ENCODE assay signal across 9 mouse cellular contexts in genomic region chr11:77490451-77490850, GRCm38 (mm10). TPM values are rescaled to one million over a fixed set of nuclear protein-coding genes. Genes with fewer than 3 reads are reported as not detected.
DNase-seq lines count a peak whose midpoint lies in the region; ATAC-seq and TF ChIP-seq lines count a peak whose summit lies in the region.
"Had no signal": no experiment of that assay in that cellular context is flagged by ENCODE, and none has a peak within 500 bp of the region (broad histone marks: within the 10 kb centered on the region; RNA-seq: fewer than 3 reads in every experiment).

No protein-coding gene starts in this region.

- no peaks in the 10 kb centered on the region for H3K36me3 ChIP-seq in neural tube, embryonic 11.5 days (ENCODE audit: control insufficient read depth, insufficient read depth, low read length)
- 0 out of 2 replicates have a peak, but pooled peaks cover 3% of the 10 kb centered on the region for H3K36me3 ChIP-seq in limb, embryonic 14.5 days (ENCODE audit: control insufficient read depth, insufficient read depth, low read length)

- H3K4me3 ChIP-seq in neural tube, embryonic 11.5 days (ENCODE audit: low read depth, low read length): peak overlapping the region; percentile 94
- H3K4me3 ChIP-seq in limb, embryonic 14.5 days (replicated peaks; ENCODE audit: low read length): peak overlapping the region; percentile 80

- ATAC-seq in neural tube, embryonic 11.5 days (ENCODE audit: insufficient read depth, low FRiP score, low TSS enrichment): no peak
- ATAC-seq in limb, embryonic 14.5 days (ENCODE audit: low FRiP score, low read depth): no peak

- H3K9me3 ChIP-seq in neural tube, embryonic 11.5 days (ENCODE audit: control insufficient read depth, low read length): no peaks in the 10 kb centered on the region
- no peaks in the 10 kb centered on the region for H3K9me3 ChIP-seq in limb, embryonic 14.5 days (ENCODE audit: control insufficient read depth, low read length)

- no peaks in the 10 kb centered on the region for H3K27me3 ChIP-seq in neural tube, embryonic 11.5 days (ENCODE audit: control insufficient read depth, insufficient read depth, low read length)
- no peaks in the 10 kb centered on the region for H3K27me3 ChIP-seq in limb, embryonic 14.5 days (ENCODE audit: control insufficient read depth, insufficient read depth, low read length)

- TF ChIP-seq POLR2A in limb, embryonic 14.5 days (IDR thresholded peaks at IDR 0.05; ENCODE audit: borderline replicate concordance, extremely low read depth, insufficient read depth, insufficient read length): no peak

- peak; percentile 88 for DNase-seq in heart, adult 11 months
- DNase-seq in heart, adult 8-10 months (ENCODE audit: low spot score): no peak
- DNase-seq in neural tube, embryonic 11.5 days (ENCODE audit: low spot score): no peak
- DNase-seq in neural tube, embryonic 10.5 days (ENCODE audit: extremely low spot score, low spot score): no peak
- DNase-seq in limb, embryonic 14.5 days (ENCODE audit: low spot score): no peak
- no peak for DNase-seq in frontal cortex, postnatal 25 days (ENCODE audit: low spot score in 2 of 2)
- no peak for DNase-seq in gastrocnemius, postnatal 10 days
- DNase-seq in adrenal gland, postnatal 25 days: no peak

- peaks cover 68% of the 10 kb centered on the region for H3K4me1 ChIP-seq in neural tube, embryonic 11.5 days (ENCODE audit: control insufficient read depth, insufficient read depth, low read length)
- peaks cover 64% of the 10 kb centered on the region for H3K4me1 ChIP-seq in limb, embryonic 14.5 days (ENCODE audit: control insufficient read depth, insufficient read depth, low read length)

- peak overlapping the region; percentile 71; the same call in 1 of the 2 replicates for H3K4me2 ChIP-seq in neural tube, embryonic 11.5 days (ENCODE audit: low read depth)
- H3K4me2 ChIP-seq in limb, embryonic 14.5 days (replicated peaks; ENCODE audit: low read depth, low read length, severe bottlenecking): peak overlapping the region; percentile 95

- no peak overlapping the region for H3K27ac ChIP-seq in neural tube, embryonic 11.5 days (ENCODE audit: low read depth, low read length)
- H3K27ac ChIP-seq in limb, embryonic 14.5 days (replicated peaks; ENCODE audit: low read depth, low read length): peak overlapping the region; percentile 80
- H3K27ac ChIP-seq: macrophage had no signal

- H3K9ac ChIP-seq in neural tube, embryonic 11.5 days (ENCODE audit: low read length): no peak overlapping the region
- no peak overlapping the region for H3K9ac ChIP-seq in limb, embryonic 14.5 days (ENCODE audit: low read depth, low read length, severe bottlenecking)

- WGBS in neural tube, embryonic 11.5 days: 74% methylated on average over 6 of the region's 6 CpGs
- WGBS in limb, embryonic 14.5 days: 67% methylated on average over 6 of the region's 6 CpGs

RNA-seq across cellular contexts. Expression of gene Ankrd13b, which starts 1.0 kb away (rescaled TPM):
- 10 to 100 TPM in 2 of 4 experiments, 1 to 10 TPM in 2; 7.5 to 11.6 (median 9.9) TPM for total RNA-seq in heart, adult 8-10 months (2022)
- 19.4 and 20.5 TPM in 2 replicates for polyA plus RNA-seq in neural tube, embryonic 11.5 days (2014; fragmentation: Nextera tagmentation; extraction: Ambion mirVana)
- 98.1 and 133 TPM in 2 replicates for polyA plus RNA-seq in limb, embryonic 14.5 days (2012; rRNA removed)
- 13.9 and 15.1 TPM in 2 replicates for polyA plus RNA-seq in limb, embryonic 14.5 days (2014; fragmentation: Nextera tagmentation; extraction: Ambion mirVana)
- total RNA-seq in gastrocnemius, postnatal 10 days (2021): 1 to 10 TPM; 7.2 to 9.3 TPM
- 7.7 and 8.7 TPM in 2 replicates for total RNA-seq in adrenal gland, postnatal 25 days (2021)

RNA-seq across cellular contexts. Expression of gene Git1, which starts 2.9 kb away (rescaled TPM):
- total RNA-seq in heart, adult 8-10 months (2022): 10 to 100 TPM; 53.5 to 63.3 (median 57.1) TPM
- polyA plus RNA-seq in neural tube, embryonic 11.5 days (2014; fragmentation: Nextera tagmentation; extraction: Ambion mirVana): 18.7 and 21.2 TPM in 2 replicates
- polyA plus RNA-seq in limb, embryonic 14.5 days (2012; rRNA removed): 57.1 and 71.7 TPM in 2 replicates
- 17.3 and 18.2 TPM in 2 replicates for polyA plus RNA-seq in limb, embryonic 14.5 days (2014; fragmentation: Nextera tagmentation; extraction: Ambion mirVana)
- total RNA-seq in gastrocnemius, postnatal 10 days (2021): 10 to 100 TPM; 31.5 to 39.9 TPM
- total RNA-seq in adrenal gland, postnatal 25 days (2021): 53.8 and 55.9 TPM in 2 replicates

RNA-seq across cellular contexts. Expression of gene Abhd15, which starts 24.5 kb away (rescaled TPM):
- total RNA-seq in heart, adult 8-10 months (2022): 1 to 10 TPM; 1.7 to 3.2 (median 2.2) TPM
- polyA plus RNA-seq in neural tube, embryonic 11.5 days (2014; fragmentation: Nextera tagmentation; extraction: Ambion mirVana): 2.8 and 4.0 TPM in 2 replicates
- 0.50 and 0.93 TPM in 2 replicates for polyA plus RNA-seq in limb, embryonic 14.5 days (2012; rRNA removed)
- 1.5 and 1.8 TPM in 2 replicates for polyA plus RNA-seq in limb, embryonic 14.5 days (2014; fragmentation: Nextera tagmentation; extraction: Ambion mirVana)
- total RNA-seq in gastrocnemius, postnatal 10 days (2021): under 1 TPM; 0.70 to 0.81 TPM
- 15.1 and 19.4 TPM in 2 replicates for total RNA-seq in adrenal gland, postnatal 25 days (2021)

RNA-seq across cellular contexts. Expression of gene Trp53i13, which starts 25.3 kb away (rescaled TPM):
- 10 to 100 TPM; 10.5 to 12.4 (median 11.4) TPM for total RNA-seq in heart, adult 8-10 months (2022)
- 27.8 and 31.9 TPM in 2 replicates for polyA plus RNA-seq in neural tube, embryonic 11.5 days (2014; fragmentation: Nextera tagmentation; extraction: Ambion mirVana)
- 51.1 and 77.3 TPM in 2 replicates for polyA plus RNA-seq in limb, embryonic 14.5 days (2012; rRNA removed)
- 67.3 and 69.0 TPM in 2 replicates for polyA plus RNA-seq in limb, embryonic 14.5 days (2014; fragmentation: Nextera tagmentation; extraction: Ambion mirVana)
- 10 to 100 TPM in 1 of 2 experiments, 1 to 10 TPM in 1; 7.7 to 10.0 TPM for total RNA-seq in gastrocnemius, postnatal 10 days (2021)
- total RNA-seq in adrenal gland, postnatal 25 days (2021): 7.5 and 10.2 TPM in 2 replicates

RNA-seq across cellular contexts. Expression of gene Coro6, which starts 28.2 kb away (rescaled TPM):
- total RNA-seq in heart, adult 8-10 months (2022): 100 to 1,000 TPM; 221 to 251 (median 232) TPM
- polyA plus RNA-seq in neural tube, embryonic 11.5 days (2014; fragmentation: Nextera tagmentation; extraction: Ambion mirVana): 0.41 and 0.43 TPM in 2 replicates
- polyA plus RNA-seq in limb, embryonic 14.5 days (2012; rRNA removed): 10.3 and 10.5 TPM in 2 replicates
- 1.5 and 2.3 TPM in 2 replicates for polyA plus RNA-seq in limb, embryonic 14.5 days (2014; fragmentation: Nextera tagmentation; extraction: Ambion mirVana)
- 10 to 100 TPM; 61.7 to 67.7 TPM for total RNA-seq in gastrocnemius, postnatal 10 days (2021)
- 1.3 and 2.2 TPM in 2 replicates for total RNA-seq in adrenal gland, postnatal 25 days (2021)
- polyA plus RNA-seq: macrophage had no signal
